Mouse (Mus musculus) gastrocnemius, postnatal 25 days (tissue): ENCODE results near the gene Eln. TPM values are rescaled to one million over a fixed set of nuclear protein-coding genes. Genes with fewer than 3 reads are reported as not detected.

Source experiments
- DNase-seq: peaks from one replicate; pipeline ENCODE4 v3.0.0; 2022
- total RNA-seq, 2 experiments: library from RNA; stranded (reverse); gene quantifications; 1 replicate in 1 of 2; 2 replicates in 1 of 2; pipeline ENCODE4 v1.2.3; 2021

The Eln gene
- total RNA-seq, 2 experiments from 2014 or later, result 72.9 to 155 TPM

DNA sequence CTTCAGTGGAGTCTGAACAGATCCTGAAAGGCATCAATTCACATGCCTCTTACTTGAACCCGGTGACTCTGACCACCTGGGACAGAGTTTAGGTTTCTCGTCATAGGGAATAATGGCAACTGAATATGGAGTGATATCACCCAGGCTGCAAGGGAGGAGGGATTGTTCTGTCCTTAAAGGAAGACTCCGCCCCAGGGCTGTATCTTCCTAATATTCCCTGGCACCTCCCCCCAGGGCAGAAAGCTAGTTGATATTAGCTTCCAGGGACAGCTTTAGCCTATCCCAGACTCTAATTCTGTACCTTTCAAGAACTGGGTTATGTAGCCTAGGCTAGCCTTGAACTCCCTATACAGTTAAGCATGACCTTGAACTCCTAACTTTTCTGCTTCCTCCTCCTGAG, 2.1 kb downstream of the Eln start:
- no peak for DNase-seq

DNA sequence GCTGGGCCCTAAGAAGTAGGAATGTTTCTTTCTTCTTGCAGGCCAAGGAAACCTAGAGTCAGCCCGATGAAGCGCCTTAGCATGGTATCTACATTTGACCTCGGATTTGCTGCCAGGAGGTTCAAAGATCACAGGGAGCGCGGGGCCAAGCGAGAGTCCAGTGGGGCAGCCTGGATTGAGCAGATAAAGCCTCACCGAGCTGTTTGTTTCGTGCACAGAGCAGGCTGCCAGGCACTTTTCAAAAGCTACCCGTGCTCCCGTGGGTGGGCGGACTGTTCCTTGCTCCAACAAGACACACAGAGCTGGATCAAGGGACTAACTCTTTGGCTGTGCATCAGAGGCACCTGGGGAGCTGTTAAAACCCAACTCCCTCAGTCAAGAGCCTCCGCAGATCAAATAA, 3.1 kb downstream of the Eln start:
- no peak for DNase-seq

DNA sequence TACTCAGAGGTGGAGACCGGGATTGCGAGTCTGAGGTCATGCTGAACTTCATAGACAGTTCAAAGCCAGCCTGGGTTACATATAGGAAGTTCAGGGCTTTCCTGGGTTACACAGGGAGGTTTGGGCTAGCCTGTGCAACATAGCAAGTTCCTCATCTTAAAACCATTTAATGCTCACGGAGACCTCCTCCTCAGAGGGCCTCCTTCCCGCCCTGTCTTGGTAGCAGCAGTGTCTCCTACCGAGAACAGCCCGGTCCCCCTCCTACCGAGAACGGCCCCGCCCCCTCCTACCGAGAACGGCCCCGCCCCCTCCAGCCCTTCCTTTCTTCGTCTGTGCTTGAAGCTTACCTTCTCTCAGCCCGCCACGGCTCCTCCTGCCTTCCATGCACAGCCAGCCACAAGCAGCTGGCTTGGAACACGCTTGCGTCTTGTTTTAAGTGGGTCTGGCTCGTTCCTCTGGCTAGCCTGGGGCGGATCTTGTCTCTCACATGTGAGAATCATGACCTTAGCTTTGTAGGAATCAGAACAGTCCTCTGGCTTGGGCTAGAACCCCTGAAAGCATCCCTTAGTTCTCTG, 4.8 kb downstream of the Eln start:
- peak; percentile 48 for DNase-seq

DNA sequence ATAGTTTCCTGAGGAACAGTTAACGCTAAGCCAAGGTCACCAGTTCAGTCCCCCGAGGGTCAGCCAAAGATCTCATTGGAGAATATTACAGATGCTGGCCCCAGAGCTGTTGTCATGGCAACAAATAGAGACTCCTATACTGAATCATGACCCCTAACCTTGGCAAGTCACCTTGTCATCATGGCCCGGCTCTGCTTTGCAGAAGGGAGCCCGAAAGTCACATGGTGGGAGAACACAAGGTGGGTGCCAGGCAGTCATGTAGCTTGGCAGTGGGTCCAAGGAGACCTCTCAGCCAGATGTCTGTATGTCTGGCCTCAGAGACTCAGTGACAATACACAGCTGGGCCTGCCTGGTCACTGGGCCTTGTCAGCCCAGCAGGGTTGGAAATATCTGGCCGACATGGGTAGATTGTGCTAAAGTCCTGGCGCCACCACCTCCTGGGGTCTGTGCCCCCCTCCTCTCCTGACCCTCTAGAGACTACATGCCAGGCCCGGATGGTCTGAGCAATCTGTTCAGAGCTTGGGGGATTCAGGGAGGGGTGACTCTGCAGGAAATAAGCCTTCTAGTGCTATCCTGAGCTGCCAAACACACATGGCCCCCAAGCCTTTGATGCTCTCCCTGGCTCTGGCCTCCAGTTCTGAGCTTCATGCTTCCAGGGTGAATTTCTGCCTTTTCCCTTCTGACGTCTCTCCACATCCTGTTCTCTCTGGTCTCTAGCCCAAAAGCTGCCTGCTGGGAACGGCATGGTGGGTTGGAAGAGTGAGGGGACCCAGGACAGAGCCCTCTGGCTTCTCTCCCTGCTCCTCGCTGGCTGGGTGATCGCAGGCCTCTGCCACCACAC, 6.4 kb downstream of the Eln start:
- no peak for DNase-seq

DNA sequence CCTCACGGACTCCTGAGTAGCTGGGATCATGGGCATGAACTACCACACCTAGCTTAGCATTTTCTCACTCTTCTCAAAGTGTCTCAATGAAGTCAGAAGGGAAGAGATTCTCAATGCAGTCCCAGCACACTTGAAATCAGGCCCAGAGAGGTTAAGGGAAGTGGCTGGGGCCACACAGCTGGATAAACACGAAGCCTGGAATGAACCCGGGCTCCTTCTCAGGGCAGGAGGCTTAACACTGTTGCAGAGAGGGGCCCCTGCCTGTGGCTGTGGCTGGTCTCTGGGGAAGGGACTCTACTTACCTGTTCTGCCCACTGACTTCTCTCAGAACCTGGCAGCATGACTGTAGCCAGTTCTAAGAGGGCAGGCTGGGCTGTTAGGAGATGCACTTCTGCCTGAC, 7.2 kb downstream of the Eln start:
- DNase-seq, result no peak

DNA sequence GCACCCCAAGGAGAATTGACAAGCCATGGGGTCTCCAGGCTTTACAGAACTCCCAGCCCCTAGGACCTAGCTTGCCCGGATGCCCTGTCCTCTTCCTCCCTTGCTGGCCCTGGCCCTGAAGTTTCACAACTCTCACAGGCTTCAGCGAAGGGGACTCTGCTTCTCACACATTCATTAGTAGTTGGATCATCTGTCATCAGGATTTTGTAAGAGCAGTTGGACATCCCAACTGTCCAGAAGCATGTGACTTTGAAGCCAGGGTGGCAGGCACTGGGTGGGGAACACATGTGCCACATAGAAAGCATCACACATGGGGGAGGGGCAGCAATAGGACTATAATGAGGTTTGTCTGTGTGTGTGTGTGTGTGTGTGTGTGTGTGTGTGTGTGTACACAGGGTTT, 12.2 kb downstream of the Eln start:
- DNase-seq, result no peak

DNA sequence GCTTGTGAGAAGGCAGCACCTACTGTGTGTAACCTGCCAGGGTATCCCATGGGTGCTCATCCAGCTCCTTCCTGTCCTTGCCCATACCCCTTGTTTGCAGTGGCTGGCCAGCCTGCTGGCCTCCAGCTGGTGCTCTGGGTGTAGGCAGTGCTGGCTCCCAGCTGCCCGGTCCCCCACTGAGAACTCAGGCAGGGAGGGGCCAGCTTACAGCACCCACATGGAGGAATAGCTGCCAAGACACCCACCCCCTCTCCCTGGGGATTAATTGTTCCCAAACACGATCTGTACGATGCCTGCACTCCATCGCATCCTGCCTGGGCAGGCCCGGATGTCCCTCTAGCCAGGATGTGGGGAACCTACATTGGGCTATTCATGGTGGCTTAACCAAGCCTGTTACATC, 13.1 kb downstream of the Eln start:
- no peak for DNase-seq

DNA sequence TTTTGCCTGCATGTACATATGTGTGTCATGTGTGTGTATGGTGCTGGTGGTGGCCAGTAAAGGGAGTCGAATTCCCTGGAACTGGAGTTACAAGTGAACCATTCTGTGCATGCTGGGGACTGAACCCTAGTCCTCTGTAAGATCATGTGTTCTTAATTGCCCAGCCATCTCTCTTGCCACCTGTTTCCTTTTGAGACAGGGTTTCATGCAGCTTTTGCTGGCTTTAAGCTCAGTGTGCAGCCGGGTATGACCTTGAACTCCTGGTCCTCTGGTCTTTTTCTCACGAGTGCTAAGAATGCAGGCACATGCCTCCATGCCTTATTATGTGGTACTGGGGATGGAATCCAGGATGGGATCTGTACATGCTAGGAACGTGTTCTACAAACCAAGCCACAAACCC, 13.9 kb downstream of the Eln start:
- DNase-seq, result no peak

DNA sequence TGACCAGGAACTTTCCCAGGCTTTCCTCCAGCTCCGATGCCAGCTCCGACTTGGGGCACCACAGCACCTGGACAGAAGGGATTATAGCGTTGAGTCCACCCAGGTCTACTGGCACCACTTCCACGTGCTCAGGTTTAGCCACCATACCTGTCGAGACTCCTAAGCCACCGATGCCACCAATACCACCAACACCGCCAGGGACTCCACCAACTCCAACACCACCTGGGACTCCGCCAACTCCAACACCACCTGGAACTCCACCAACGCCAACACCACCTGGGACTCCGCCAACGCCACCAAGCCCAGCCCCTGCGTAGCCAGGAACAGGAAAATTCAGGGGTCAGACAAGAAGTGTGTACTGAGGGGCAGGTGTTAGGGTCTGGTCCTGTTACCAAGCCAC, 18.0 kb downstream of the Eln start:
- no peak for DNase-seq

DNA sequence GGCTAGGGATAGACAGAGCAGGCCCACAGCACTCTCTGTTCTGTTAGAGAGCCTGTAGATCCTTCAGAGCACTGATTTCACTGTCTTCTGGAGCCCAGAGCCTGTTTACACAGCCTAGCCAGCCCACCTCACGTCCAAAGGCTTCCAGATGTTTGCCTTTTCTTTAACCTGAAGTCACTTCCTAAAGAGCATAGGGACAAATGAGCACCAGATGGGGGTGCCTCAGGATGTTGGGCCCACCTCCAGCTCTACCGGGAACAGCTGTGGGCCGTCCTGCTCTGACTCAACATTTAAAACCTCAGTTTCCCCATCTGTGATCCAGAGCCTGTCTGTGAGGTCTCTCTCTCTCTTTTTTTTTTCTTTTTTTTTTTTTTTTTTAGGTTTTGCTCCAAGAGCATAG, 18.6 kb downstream of the Eln start:
- DNase-seq, result no peak

DNA sequence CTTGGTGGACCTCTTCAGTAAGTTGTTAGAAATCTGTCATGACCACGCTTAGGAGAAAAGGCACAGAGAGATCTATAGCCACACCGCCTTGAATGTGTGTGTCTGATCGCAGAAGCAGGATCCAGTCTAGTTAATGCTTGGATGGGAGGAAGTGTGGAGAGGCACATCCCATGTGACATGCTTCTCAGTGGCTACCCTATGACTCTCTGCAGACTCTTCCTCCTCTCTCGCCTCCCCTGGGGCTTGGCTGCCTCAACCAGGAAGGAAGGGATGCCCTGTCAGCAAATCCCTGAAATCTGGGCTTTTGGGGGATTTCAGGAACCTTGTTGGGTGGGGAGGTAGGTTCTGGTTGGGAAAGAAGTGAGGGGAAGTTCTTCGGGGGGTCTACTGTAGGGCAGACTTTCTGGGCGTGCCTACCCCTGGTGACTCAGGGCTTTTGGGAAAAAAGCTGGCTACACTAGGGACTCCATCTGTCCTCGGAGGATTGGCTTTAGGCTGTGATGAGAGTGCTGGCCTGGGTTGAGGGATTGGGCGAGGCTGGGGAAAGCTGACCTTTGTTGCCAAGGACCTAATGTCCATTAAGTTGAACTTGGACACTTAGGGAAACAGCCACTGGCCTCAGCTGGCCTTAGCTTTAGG, 20.0 kb downstream of the Eln start:
- DNase-seq, result no peak

DNA sequence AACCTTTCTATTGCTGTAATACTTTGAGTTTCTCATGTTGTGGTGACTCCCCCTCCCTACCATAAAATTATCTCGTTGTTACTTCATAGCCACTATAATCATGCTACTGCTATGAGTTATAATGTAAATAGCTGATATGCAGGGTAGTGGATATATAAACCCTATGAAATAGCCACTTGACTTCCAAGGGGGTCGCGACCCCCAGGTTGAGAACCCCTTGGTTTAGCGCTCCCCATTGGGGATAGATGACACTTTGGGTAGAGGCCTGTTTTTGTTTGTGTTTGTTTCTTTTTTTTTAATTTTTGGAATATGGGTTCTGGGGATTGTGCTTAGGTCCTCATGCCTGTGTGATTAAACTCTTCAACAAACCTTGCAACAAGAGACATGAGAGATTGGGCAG, 21.8 kb downstream of the Eln start:
- DNase-seq, result no peak

DNA sequence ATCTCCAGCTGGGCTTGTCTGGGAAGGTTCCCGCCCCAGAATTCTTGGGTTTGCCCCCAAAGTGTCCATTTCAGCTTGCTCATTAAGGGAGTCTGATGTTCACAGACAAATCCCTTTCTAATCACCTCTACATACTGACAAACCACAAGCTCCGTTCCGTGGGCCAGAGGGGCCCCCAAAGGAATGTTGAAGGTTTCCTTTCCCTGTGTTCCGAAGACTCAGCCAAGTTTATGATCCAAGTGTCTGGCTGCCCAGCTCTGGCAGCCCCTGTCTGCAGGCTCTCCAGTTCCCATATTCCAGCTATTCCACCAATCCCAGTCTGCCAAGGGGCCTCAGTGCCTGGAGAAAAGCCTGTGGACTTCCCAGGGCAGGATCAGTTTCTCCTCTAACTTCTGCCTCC, 27.1 kb downstream of the Eln start:
- no peak for DNase-seq

DNA sequence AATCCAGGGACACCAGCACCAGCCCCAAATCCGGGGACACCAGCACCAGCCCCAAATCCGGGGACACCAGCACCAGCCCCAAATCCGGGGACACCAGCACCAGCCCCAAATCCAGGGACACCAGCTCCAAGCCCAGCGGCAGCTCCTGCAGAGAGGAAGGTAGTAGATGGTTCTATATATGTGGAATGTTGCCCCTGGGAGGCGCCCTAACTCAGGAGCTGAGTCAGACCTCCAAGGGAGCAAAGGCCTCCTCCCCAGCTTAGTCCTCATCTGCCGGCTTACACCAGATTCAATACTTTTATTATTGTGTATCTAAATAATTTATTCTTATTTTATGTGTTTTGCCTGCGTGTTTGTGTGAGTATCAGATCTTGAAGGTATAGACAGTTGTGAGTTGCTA, 36.0 kb downstream of the Eln start:
- no peak for DNase-seq

DNA sequence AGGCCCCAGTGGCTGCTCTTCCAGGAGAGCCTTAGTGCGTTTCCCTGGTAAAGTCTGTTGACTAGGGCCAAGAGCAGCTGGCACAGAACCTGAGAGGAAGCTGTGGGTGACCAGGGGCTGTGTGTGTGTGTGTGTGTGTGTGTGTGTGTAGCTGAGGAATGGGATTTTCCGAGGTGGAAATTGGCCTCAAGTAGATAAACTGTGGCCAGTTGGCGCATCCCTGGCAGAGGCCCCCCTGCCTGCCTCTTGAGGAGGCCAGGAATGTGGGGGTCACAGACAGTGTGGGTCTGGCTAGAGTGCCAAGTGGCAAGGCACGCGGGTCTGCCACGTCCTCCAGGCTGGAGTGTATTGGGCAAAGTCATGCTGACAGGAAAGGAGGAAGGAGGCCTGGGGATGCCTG, 37.8 kb downstream of the Eln start:
- DNase-seq, result peak; percentile 50

DNA sequence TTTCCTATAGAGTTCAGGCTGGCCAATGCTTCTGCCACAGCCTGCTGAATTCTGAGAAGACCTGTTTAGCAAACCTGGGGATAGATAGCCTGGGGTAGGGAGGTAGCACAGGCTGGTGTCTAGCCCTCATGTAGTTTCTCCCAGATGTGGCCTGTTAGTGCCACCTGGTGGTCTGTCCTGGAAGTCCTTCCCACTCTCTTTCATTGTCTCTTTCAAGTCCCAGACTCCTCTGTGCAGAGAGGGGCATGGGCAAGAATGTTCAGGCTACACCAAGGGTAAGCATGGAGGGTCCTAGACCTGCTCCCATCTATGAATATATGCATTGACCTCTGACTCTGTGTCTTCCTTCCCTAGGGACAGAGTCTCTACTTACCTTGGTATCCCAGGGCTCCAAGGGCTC, 43.0 kb downstream of the Eln start:
- peak; percentile 29 for DNase-seq

DNA sequence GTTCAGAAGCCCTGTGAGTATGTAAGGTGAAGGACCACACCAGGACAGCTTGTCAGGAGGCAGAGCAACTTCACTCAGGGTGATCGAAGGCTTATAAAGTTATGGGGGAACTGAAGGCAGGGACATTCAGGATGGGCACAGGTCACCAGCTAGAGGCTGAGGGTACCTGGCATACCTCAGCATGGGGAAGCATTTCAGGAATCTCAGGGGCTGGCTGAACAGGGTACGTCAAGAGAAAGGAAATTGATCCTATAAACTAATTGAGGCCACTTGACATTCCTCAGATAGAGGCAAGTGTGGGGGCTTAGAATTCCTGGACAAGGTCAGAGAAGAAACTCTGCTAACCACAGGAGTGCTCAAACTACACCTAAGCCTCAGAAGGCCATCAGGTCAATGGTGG, 51.6 kb downstream of the Eln start:
- DNase-seq, result no peak

DNA sequence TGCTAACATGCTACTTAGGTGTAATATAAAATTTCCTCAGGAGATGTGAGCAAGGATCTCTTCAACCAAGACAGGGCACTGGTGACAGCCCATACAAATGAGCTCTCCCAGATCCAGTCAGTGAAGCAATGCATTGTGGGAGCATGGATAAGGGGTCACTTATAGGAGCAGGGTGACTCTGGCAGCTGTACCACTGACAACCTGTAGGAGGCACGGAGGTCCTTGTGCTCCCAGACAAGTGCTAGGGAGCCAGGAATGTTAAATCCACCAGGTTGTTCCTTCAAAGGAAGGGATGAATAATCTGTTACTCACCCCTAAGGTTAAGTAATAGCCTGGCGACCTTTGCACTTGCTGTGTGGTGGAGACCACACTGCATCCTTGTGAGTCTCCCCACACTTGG, 52.0 kb downstream of the Eln start:
- no peak for DNase-seq

DNA sequence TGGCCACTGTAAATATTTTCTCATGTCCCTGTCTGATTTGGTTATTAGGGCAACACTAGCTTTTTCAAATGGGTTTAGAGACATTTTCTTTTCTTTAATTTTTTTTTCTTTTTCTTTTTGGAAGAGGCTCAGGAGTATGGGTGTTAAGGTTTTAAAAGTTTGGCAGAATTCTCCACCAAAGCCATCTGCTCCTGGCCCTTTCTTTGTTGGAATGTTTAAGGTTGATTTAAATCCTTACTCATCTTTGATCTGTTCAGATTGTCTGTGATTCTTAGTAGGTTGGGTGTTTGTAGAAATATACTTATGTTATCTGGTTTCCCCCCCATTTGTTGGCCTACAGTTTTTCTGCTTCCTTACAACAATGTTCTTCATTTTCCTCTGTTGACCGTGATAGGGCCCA, 54.4 kb downstream of the Eln start:
- DNase-seq, result no peak

DNA sequence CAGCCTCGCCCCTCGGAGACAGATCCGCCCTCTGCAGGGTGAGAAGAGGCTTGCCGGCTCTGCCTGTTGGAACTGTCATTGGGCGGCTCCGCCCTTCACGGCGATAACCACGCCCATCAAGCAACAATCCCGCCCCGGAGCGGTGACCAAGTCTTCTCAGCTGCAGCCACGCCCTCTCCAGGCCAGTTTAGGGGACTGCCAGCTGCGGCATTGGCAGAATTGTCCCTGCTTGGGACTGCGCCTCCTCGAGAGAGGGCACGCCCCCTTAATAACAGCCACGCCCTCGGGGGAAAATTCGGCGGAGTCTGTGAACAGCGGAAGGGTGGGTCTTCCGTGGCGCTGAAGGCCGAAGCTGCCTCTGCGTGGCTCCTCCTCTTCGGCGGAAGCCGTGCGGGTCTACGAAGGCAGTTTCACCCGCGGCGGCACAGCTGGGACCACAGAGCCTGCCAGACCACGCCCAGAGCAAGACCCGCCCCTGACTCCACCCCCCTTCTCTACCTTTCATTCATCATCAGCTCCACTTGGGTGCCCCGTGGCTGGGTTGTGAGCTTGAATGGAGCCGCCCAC, 58.3 kb downstream of the Eln start:
- DNase-seq, result peak; percentile 100

DNA sequence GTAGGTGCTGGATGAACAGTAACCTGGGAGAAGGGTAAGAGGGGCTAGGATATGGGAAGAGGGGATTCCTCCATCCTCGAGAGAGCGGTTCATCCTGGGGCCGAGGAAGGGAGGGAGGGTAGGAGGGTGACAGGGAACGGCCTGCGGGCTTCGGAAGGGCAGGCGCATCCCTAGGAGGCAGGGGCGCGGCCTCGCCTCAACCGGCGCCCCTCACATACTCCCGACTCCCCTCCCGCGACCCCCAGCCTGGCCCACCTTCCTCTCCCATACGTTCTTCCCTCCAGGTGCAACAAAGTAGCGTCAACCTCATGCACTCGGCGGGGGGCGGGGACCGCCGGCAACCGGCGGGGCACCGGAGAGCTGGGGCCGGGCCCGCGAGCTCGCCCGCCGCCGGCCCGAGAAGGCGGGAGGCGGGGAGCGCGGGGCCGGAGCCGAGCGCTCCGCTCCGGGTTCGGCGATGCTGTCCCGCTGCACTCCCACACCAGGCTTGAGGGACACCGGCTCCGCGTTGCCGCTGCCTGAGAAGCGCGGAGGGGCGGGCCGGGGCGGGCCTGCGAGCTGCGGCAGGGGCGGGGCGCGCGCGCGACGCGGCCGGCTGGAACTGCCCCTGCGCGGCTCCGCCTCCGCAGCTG, 58.9 kb downstream of the Eln start, which contains the start of gene Limk1:
Limk1 (minus strand) TSS at position 513 of the 632 bp plus-strand sequence.
- no peak for DNase-seq

DNA sequence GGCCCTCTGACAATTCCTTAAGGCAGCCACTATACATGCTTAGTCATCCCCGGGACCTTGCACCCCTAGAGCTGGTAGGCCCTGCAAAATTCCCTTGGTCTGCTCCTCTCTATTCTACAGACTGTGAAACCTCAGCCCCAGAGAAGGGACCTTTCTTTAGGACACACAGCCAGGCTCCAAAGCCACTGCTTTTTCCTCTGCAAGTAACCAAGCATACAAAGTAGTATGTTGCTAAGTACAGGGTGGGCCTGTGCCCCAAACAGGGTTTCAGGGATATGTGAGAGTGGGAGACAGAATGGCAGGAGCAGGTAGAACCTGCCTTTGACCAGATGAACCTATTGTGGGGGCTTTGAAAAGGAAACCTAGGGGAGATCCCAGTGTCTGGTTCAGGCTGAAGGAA, 59.9 kb downstream of the Eln start:
- no peak for DNase-seq

DNA sequence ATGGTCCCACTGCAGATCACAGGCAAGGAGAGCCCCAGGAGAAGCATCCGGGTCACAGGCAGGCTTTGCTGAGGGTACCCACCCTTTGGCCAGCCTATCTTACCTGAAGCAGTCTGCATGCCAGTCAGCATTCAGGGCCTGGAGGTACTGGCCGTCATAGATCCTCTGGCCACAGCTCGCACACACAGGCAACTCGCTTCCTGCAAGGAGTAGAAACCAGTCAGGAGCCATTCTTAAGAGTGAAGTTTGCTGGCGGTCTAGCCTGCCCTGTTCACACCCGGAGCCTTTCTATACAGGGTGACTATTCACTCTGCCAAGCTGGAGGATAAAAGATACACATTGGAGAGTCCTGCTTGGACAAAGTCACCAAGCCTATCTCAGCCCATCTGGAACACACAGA, 60.6 kb downstream of the Eln start:
- DNase-seq, result no peak
